Mouse (Mus musculus): Measurements from ENCODE around the gene Dennd6b. TPM values are rescaled to one million over a fixed set of nuclear protein-coding genes. Genes with fewer than 3 reads are reported as not detected.

The Dennd6b gene
- polyA plus RNA-seq, 1 experiment, result 3.6 TPM

GRCm38 (mm10) chr15:89147024-89147423 is 49.3 kb downstream of the Dennd6b start:
- Histone ChIP-seq H3K36me3 (replicated peaks; ENCODE audit: low read length) (no peaks in the 10 kb centered on the region), H3K9me3 (peaks cover 14% of the 10 kb centered on the region), H3K4me3 (replicated peaks) (no peak overlapping the region), H3K27me3 (replicated peaks) (peaks cover 91% of the 10 kb centered on the region), H3K4me1 (peaks cover 55% of the 10 kb centered on the region)
- TF ChIP-seq GATA1 (IDR thresholded peaks at IDR 0.05; ENCODE audit: borderline replicate concordance, low read length) (no peak), FLI1 (IDR thresholded peaks at IDR 0.05; ENCODE audit: low read length) (no peak)

- H3K27me3 ChIP-seq (replicated peaks), result peaks cover 95% of the 10 kb centered on the region
- H3K36me3 ChIP-seq (replicated peaks; ENCODE audit: low read length), result no peaks in the 10 kb centered on the region
- no peak for TF ChIP-seq GATA1 (IDR thresholded peaks at IDR 0.05; ENCODE audit: borderline replicate concordance, low read length)
- peak overlapping the region; percentile 70 for H3K4me3 ChIP-seq (replicated peaks)
- H3K4me1 ChIP-seq, result peaks cover 55% of the 10 kb centered on the region
- peaks cover 14% of the 10 kb centered on the region for H3K9me3 ChIP-seq
Observed at GRCm38 (mm10) chr15:89146537-89146936, 49.8 kb downstream of the Dennd6b start.

DNA sequence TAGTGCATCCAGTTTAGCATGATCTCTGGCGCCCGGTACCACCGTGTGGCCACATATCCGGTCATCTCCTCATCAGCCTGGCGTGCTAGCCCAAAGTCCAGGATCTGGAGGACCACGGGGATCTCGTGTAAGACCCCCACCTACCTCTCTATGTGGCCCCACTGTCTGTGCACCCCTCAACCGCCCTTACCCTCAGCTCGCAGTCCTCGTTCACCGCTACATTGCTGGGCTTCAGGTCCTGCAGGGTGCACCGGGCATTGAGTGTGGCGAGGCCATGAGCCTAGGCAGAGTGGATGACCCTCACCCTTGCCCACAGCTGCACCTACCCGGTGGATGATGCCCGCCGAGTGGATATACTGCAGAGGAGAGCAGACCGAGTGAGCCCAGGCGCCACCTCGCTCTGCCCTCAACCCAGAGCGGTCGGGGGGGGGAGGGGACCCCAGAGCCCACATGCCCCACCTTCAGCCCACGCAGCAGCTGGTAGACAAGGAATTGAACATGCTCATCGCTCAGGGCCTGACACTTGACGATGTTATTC is 50.4 kb downstream of the Dennd6b start:
- peaks cover 59% of the 10 kb centered on the region for H3K4me1 ChIP-seq
- TF ChIP-seq GATA1 (IDR thresholded peaks at IDR 0.05; ENCODE audit: borderline replicate concordance, low read length) (no peak), FLI1 (IDR thresholded peaks at IDR 0.05; ENCODE audit: low read length) (no peak)
- no peak overlapping the region for H3K4me3 ChIP-seq (replicated peaks)
- H3K27me3 ChIP-seq (replicated peaks), result peaks cover 99% of the 10 kb centered on the region
- peaks cover 14% of the 10 kb centered on the region for H3K9me3 ChIP-seq
- H3K36me3 ChIP-seq (replicated peaks; ENCODE audit: low read length), result no peaks in the 10 kb centered on the region

DNA sequence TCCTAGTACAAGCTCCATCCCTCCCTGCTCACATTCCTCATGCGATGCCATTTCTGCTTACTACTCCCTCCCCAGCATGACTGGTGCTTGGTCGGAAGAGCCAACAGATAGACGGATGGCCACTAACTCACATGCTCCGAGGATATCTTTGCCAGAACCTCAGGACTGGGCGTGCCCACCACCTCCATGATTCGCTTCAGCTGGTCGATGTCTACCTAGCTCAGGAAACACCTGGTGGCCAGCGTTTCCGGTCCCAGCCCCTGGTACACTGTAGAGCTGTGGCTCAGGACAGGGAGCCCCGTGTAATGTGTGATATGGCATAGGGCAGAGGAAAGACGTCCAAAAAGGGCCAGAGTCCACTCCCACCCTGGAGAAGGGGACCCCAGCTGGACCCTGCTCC is 51.3 kb downstream of the Dennd6b start:
- Histone ChIP-seq H3K4me1 (peaks cover 65% of the 10 kb centered on the region), H3K9me3 (peaks cover 14% of the 10 kb centered on the region), H3K27me3 (replicated peaks) (peaks cover 100% of the 10 kb centered on the region), H3K4me3 (replicated peaks) (no peak overlapping the region), H3K36me3 (replicated peaks; ENCODE audit: low read length) (no peaks in the 10 kb centered on the region)
- no peak for TF ChIP-seq GATA1 (IDR thresholded peaks at IDR 0.05; ENCODE audit: borderline replicate concordance, low read length)
- TF ChIP-seq FLI1 (IDR thresholded peaks at IDR 0.05; ENCODE audit: low read length), result no peak

- no peaks in the 10 kb centered on the region for H3K36me3 ChIP-seq (replicated peaks; ENCODE audit: low read length)
- no peak for TF ChIP-seq FLI1 (IDR thresholded peaks at IDR 0.05; ENCODE audit: low read length)
- no peak for TF ChIP-seq GATA1 (IDR thresholded peaks at IDR 0.05; ENCODE audit: borderline replicate concordance, low read length)
- H3K4me1 ChIP-seq, result peaks cover 49% of the 10 kb centered on the region
- peaks cover 10% of the 10 kb centered on the region for H3K9me3 ChIP-seq
- peaks cover 100% of the 10 kb centered on the region for H3K27me3 ChIP-seq (replicated peaks)
- H3K4me3 ChIP-seq (replicated peaks), result no peak overlapping the region
Observed at GRCm38 (mm10) chr15:89143134-89143533, 53.2 kb downstream of the Dennd6b start.

- Histone ChIP-seq H3K9me3 (peaks cover 10% of the 10 kb centered on the region), H3K4me3 (replicated peaks) (no peak overlapping the region), H3K36me3 (replicated peaks; ENCODE audit: low read length) (no peaks in the 10 kb centered on the region), H3K4me1 (peaks cover 42% of the 10 kb centered on the region), H3K27me3 (replicated peaks) (peaks cover 99% of the 10 kb centered on the region)
- TF ChIP-seq FLI1 (IDR thresholded peaks at IDR 0.05; ENCODE audit: low read length), result no peak
- TF ChIP-seq GATA1 (IDR thresholded peaks at IDR 0.05; ENCODE audit: borderline replicate concordance, low read length), result no peak
Observed at GRCm38 (mm10) chr15:89141905-89142304, 54.4 kb downstream of the Dennd6b start.

DNA sequence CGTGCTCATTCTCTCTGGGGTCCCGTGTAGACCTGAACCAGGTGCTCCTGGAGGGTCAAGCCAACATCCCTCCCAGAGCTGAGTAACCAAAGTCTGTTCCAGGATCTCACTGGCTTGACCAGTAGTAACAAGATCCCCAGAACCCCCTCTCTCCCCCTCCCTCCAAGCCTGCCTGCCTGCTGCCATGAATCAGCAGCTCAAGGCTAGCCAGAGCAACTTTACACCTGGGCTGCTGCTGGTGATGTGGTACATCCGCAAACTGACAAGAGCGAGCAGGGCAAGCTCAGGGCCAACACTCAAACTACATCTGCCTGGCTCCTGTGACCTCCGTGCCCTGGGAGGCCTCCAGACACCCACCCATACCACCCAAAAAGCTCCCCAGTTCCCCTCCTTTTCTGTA is 54.9 kb downstream of the Dennd6b start:
- peaks cover 38% of the 10 kb centered on the region for H3K4me1 ChIP-seq
- peaks cover 99% of the 10 kb centered on the region for H3K27me3 ChIP-seq (replicated peaks)
- H3K9me3 ChIP-seq, result peaks cover 10% of the 10 kb centered on the region
- H3K36me3 ChIP-seq (replicated peaks; ENCODE audit: low read length), result no peaks in the 10 kb centered on the region
- no peak for TF ChIP-seq FLI1 (IDR thresholded peaks at IDR 0.05; ENCODE audit: low read length)
- no peak for TF ChIP-seq GATA1 (IDR thresholded peaks at IDR 0.05; ENCODE audit: borderline replicate concordance, low read length)
- H3K4me3 ChIP-seq (replicated peaks), result no peak overlapping the region

- Histone ChIP-seq H3K27me3 (replicated peaks) (peaks cover 99% of the 10 kb centered on the region), H3K36me3 (replicated peaks; ENCODE audit: low read length) (no peaks in the 10 kb centered on the region), H3K4me1 (peaks cover 31% of the 10 kb centered on the region), H3K4me3 (replicated peaks) (peak within 1 kb of the TSS; percentile 52), H3K9me3 (peaks cover 8% of the 10 kb centered on the region)
- TF ChIP-seq FLI1 (IDR thresholded peaks at IDR 0.05; ENCODE audit: low read length), result no peak
- TF ChIP-seq GATA1 (IDR thresholded peaks at IDR 0.05; ENCODE audit: borderline replicate concordance, low read length), result no peak
Observed at GRCm38 (mm10) chr15:89140659-89141252, 55.5 kb downstream of the Dennd6b start, which contains the start of gene Mapk12. Gene Mapk12 (minus strand): TSS chr15:89140703.

- Histone ChIP-seq H3K9me3 (0 out of 2 replicates have a peak, but pooled peaks cover 2% of the 10 kb centered on the region), H3K4me3 (replicated peaks) (peak overlapping the region; percentile 52), H3K27me3 (replicated peaks) (peaks cover 99% of the 10 kb centered on the region), H3K36me3 (replicated peaks; ENCODE audit: low read length) (no peaks in the 10 kb centered on the region), H3K4me1 (peaks cover 25% of the 10 kb centered on the region)
- TF ChIP-seq GATA1 (IDR thresholded peaks at IDR 0.05; ENCODE audit: borderline replicate concordance, low read length) (no peak), FLI1 (IDR thresholded peaks at IDR 0.05; ENCODE audit: low read length) (no peak)
Observed at GRCm38 (mm10) chr15:89140048-89140658, 56.1 kb downstream of the Dennd6b start.

DNA sequence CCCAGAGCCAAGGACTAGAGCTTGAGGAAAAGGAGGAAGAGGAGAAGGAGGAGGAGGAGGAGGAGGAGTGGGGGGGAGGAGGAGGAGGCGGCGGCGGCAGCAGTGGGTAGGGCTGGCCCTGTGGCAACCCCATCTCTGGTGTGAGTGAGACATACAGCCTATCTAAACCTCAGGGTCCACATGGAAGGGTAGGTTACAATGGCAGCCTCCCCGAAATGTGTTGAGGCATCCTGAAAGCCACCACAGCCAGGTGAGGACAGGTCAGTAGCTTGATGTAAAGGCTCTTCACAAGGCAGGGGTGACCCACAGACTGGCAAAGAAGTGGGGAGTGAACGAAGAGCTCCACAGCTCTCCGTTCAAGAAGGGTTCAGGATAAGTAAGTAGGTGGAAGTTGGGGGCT is 57.8 kb downstream of the Dennd6b start:
- peaks cover 4% of the 10 kb centered on the region; the same call in 1 of the 2 replicates for H3K9me3 ChIP-seq
- no peaks in the 10 kb centered on the region for H3K36me3 ChIP-seq (replicated peaks; ENCODE audit: low read length)
- H3K27me3 ChIP-seq (replicated peaks), result peaks cover 91% of the 10 kb centered on the region
- no peak overlapping the region for H3K4me3 ChIP-seq (replicated peaks)
- H3K4me1 ChIP-seq, result peaks cover 20% of the 10 kb centered on the region
- no peak for TF ChIP-seq FLI1 (IDR thresholded peaks at IDR 0.05; ENCODE audit: low read length)

All from megakaryocyte, embryonic 14.5 days (primary cell).